Mouse (Mus musculus): Measurements from ENCODE around the gene Fbxw8. TPM values are rescaled to one million over a fixed set of nuclear protein-coding genes. Genes with fewer than 3 reads are reported as not detected.

The Fbxw8 gene
- polyA plus RNA-seq, 2 experiments, result 27.9 to 55.2 TPM

- Histone ChIP-seq H3K36me3 (ENCODE audit: control insufficient read depth, insufficient read depth, low read length) (peaks cover 10% of the 10 kb centered on the region), H3K27ac (replicated peaks; ENCODE audit: low read depth, low read length) (no peak overlapping the region), H3K9me3 (ENCODE audit: control insufficient read depth, low read length) (no peaks in the 10 kb centered on the region), H3K4me1 (ENCODE audit: control insufficient read depth, insufficient read depth, low read length) (peaks cover 25% of the 10 kb centered on the region), H3K27me3 (ENCODE audit: control insufficient read depth, insufficient read depth, low read length) (no peaks in the 10 kb centered on the region), H3K9ac (ENCODE audit: low read depth, low read length, severe bottlenecking) (no peak overlapping the region), H3K4me2 (replicated peaks; ENCODE audit: low read depth, low read length, severe bottlenecking) (no peak overlapping the region), H3K4me3 (replicated peaks; ENCODE audit: low read length) (no peak overlapping the region)
- no peak for TF ChIP-seq POLR2A (IDR thresholded peaks at IDR 0.05; ENCODE audit: borderline replicate concordance, extremely low read depth, insufficient read depth, insufficient read length)
- DNase-seq (ENCODE audit: low spot score) (peak; percentile 33), ATAC-seq (ENCODE audit: low FRiP score, low read depth) (no peak)
- WGBS, result 63% methylated on average over 10 of the region's 10 CpGs
Measured at GRCm38 (mm10) chr5:118084171-118084727, 71.0 kb downstream of the Fbxw8 start.

GRCm38 (mm10) chr5:118083060-118083638 is 72.1 kb downstream of the Fbxw8 start:
- Histone ChIP-seq H3K9ac (ENCODE audit: low read depth, low read length, severe bottlenecking) (no peak overlapping the region), H3K4me3 (replicated peaks; ENCODE audit: low read length) (no peak overlapping the region), H3K9me3 (ENCODE audit: control insufficient read depth, low read length) (no peaks in the 10 kb centered on the region), H3K36me3 (ENCODE audit: control insufficient read depth, insufficient read depth, low read length) (peaks cover 15% of the 10 kb centered on the region), H3K4me2 (replicated peaks; ENCODE audit: low read depth, low read length, severe bottlenecking) (no peak overlapping the region), H3K27ac (replicated peaks; ENCODE audit: low read depth, low read length) (peak overlapping the region; percentile 38; the same call in 1 of the 2 replicates), H3K27me3 (ENCODE audit: control insufficient read depth, insufficient read depth, low read length) (no peaks in the 10 kb centered on the region), H3K4me1 (ENCODE audit: control insufficient read depth, insufficient read depth, low read length) (peaks cover 25% of the 10 kb centered on the region)
- WGBS, result 70% methylated on average over 12 of the region's 12 CpGs
- DNase-seq (ENCODE audit: low spot score), result no peak
- no peak for TF ChIP-seq POLR2A (IDR thresholded peaks at IDR 0.05; ENCODE audit: borderline replicate concordance, extremely low read depth, insufficient read depth, insufficient read length)
- ATAC-seq (ENCODE audit: low FRiP score, low read depth), result no peak

- Histone ChIP-seq H3K36me3 (ENCODE audit: control insufficient read depth, insufficient read depth, low read length) (peaks cover 19% of the 10 kb centered on the region), H3K9ac (ENCODE audit: low read depth, low read length, severe bottlenecking) (no peak overlapping the region), H3K4me1 (ENCODE audit: control insufficient read depth, insufficient read depth, low read length) (peaks cover 25% of the 10 kb centered on the region), H3K27me3 (ENCODE audit: control insufficient read depth, insufficient read depth, low read length) (no peaks in the 10 kb centered on the region), H3K4me3 (replicated peaks; ENCODE audit: low read length) (no peak overlapping the region), H3K9me3 (ENCODE audit: control insufficient read depth, low read length) (no peaks in the 10 kb centered on the region), H3K27ac (replicated peaks; ENCODE audit: low read depth, low read length) (no peak overlapping the region), H3K4me2 (replicated peaks; ENCODE audit: low read depth, low read length, severe bottlenecking) (no peak overlapping the region)
- ATAC-seq (ENCODE audit: low FRiP score, low read depth) (no peak), DNase-seq (ENCODE audit: low spot score) (no peak)
- WGBS, result 45% methylated on average over 6 of the region's 6 CpGs
- no peak for TF ChIP-seq POLR2A (IDR thresholded peaks at IDR 0.05; ENCODE audit: borderline replicate concordance, extremely low read depth, insufficient read depth, insufficient read length)
Measured at GRCm38 (mm10) chr5:118081996-118082395, 73.3 kb downstream of the Fbxw8 start.

GRCm38 (mm10) chr5:118081374-118081949 is 73.8 kb downstream of the Fbxw8 start:
- Histone ChIP-seq H3K27me3 (ENCODE audit: control insufficient read depth, insufficient read depth, low read length) (no peaks in the 10 kb centered on the region), H3K36me3 (ENCODE audit: control insufficient read depth, insufficient read depth, low read length) (peaks cover 21% of the 10 kb centered on the region), H3K4me1 (ENCODE audit: control insufficient read depth, insufficient read depth, low read length) (peaks cover 25% of the 10 kb centered on the region), H3K27ac (replicated peaks; ENCODE audit: low read depth, low read length) (no peak overlapping the region), H3K9ac (ENCODE audit: low read depth, low read length, severe bottlenecking) (no peak overlapping the region; the same call in 1 of the 2 replicates), H3K9me3 (ENCODE audit: control insufficient read depth, low read length) (no peaks in the 10 kb centered on the region), H3K4me2 (replicated peaks; ENCODE audit: low read depth, low read length, severe bottlenecking) (no peak overlapping the region), H3K4me3 (replicated peaks; ENCODE audit: low read length) (no peak overlapping the region)
- TF ChIP-seq POLR2A (IDR thresholded peaks at IDR 0.05; ENCODE audit: borderline replicate concordance, extremely low read depth, insufficient read depth, insufficient read length), result no peak
- DNase-seq (ENCODE audit: low spot score) (no peak), ATAC-seq (ENCODE audit: low FRiP score, low read depth) (no peak)
- 42% methylated on average over 9 of the region's 9 CpGs for WGBS

- no peak for TF ChIP-seq POLR2A (IDR thresholded peaks at IDR 0.05; ENCODE audit: borderline replicate concordance, extremely low read depth, insufficient read depth, insufficient read length)
- Histone ChIP-seq H3K36me3 (ENCODE audit: control insufficient read depth, insufficient read depth, low read length) (peaks cover 37% of the 10 kb centered on the region), H3K4me3 (replicated peaks; ENCODE audit: low read length) (no peak overlapping the region), H3K27ac (replicated peaks; ENCODE audit: low read depth, low read length) (no peak overlapping the region), H3K9me3 (ENCODE audit: control insufficient read depth, low read length) (no peaks in the 10 kb centered on the region), H3K4me1 (ENCODE audit: control insufficient read depth, insufficient read depth, low read length) (peaks cover 25% of the 10 kb centered on the region), H3K4me2 (replicated peaks; ENCODE audit: low read depth, low read length, severe bottlenecking) (no peak overlapping the region), H3K27me3 (ENCODE audit: control insufficient read depth, insufficient read depth, low read length) (no peaks in the 10 kb centered on the region), H3K9ac (ENCODE audit: low read depth, low read length, severe bottlenecking) (no peak overlapping the region)
- DNase-seq (ENCODE audit: low spot score) (no peak), ATAC-seq (ENCODE audit: low FRiP score, low read depth) (no peak)
- 72% methylated on average over 11 of the region's 11 CpGs for WGBS
Measured at GRCm38 (mm10) chr5:118079839-118080250, 75.4 kb downstream of the Fbxw8 start.
